Mouse (Mus musculus) gastrocnemius, postnatal 36 days (tissue): ENCODE measurements around the gene Trim80. TPM values are rescaled to one million over a fixed set of nuclear protein-coding genes. Genes with fewer than 3 reads are reported as not detected.
"Not testable (repeated sequence)": the region's sequence is repeated elsewhere in the genome, so short reads cannot be mapped to it uniquely, and the experiment has no call there.

Experiments used
- DNase-seq, 2 experiments: peaks; one replicate each; pipeline ENCODE4 v3.0.0; 2022
- intact Hi-C: fragments of 180-260 bp; cut with DNase I; formaldehyde crosslinking; loops from one replicate; pipeline ENCODE4 v1.15.1; 2025
- microRNA-seq, 2 experiments: library from miRNA; unstranded; fragments of <30 nt; microRNA quantifications; one replicate each; pipeline ENCODE4 v1.2.0; 2021
- total RNA-seq, 2 experiments: library from RNA; stranded (reverse); gene quantifications; 2 replicates each; pipeline ENCODE4 v1.2.3; 2021

Trim80 gene
- total RNA-seq, 2 experiments from 2014 or later, result not detected

DNA sequence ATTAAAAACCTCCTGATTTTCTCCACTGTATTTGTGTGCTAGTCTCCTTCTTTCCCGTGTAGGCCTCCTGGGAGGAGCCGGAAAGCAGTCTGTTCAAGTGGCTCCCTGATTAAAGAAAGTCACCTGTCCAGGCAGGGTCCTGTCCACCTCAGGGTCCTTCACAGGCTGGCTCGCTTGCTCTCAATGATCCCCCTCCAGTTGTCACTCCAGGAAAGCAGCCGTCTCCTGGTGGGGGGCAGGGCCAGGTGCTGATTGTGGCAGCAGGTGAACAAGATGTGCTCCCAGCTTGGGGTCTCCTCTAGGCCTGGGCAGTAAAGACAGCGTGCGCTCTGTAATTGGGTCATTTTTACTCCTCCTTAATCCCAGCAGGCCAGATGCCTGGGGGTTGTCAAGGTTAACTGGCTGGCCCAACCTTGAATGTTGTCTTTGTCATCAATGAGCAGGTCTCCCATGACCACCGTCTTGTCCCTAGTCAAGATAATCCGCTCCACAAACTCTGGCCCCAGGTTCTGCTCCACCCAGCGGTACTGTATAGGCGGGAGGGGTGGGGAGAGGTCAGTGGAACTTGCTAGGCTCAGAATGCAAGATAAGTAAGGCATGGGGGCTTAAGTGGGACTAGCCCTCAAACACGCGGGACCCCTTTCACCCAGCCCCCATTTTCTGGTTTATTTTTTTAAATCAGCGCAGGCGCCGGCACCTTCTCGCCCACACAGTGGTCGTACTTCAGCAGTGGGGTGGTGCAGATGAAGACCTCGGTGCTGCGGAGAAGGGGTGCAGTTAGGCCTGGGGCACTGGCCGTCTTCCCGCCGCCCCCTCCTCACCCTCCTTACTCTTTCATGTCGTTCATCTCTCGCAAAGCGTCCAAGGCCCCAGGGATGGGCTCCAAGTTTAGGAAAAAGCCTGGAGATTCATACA lies 50.4 kb downstream of the Trim80 start:
- intact Hi-C loops, result no loop called here
- DNase-seq, result no peak

DNA sequence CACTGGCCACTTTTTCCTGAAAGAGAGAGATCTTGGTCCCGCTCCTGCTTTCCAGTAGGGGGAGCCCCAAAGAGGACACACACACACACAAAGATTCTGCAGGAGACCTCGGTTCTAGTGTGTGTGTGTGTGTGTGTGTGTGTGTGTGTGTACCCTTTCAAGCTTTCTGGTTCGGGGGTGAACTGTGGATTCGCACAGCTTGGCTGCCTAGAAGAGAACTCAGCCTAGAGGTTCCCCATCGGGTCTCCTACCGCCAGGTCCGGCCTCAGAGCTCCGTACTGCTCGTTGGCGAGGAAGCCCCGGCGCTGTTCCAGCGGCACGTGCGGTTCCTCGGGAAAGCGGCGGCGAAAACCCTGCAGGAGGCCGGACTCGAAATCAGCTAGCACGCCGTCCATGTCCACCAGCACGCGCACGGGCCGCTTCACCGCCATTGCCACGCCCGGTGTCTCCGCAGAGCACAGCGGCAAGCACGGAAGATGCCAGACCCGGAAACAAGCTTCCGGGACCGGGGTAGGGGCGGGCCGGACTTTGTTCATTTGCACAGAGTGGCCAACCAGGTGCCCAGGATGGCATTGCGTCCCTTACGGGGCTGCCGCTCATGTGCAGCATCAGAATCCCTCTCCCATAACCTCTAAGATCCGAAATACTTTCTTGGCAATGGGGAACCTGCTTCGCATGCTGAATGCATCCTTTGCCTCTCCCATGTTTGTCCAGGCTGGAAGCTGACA lies 51.2 kb downstream of the Trim80 start, which contains the start of gene Nt5c:
Nt5c (minus strand) TSS at position 507 of the 728 bp plus-strand sequence.
- intact Hi-C loops, result no loop called here
- DNase-seq, result peak; percentile 72

DNA sequence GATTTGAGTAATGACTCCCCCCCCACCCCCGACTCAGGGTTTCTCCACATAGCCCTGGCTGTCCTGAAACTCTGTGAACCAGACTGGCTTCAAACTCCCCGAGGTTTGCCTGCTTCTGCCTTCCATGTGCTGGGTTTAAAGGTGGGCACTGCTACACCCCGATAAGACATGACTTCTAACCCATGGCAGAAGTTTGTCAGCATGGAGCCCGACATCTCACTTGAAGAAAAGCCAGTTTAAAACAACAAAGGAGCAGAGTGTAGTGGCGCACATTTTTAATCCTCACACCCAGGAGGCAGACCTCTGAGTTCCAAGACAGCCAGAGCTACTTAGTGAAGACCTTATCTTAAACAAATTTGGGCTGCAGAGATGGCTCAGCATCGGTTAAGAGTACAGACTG lies 52.0 kb downstream of the Trim80 start:
- no peak for DNase-seq
- intact Hi-C loops, result no loop called here

DNA sequence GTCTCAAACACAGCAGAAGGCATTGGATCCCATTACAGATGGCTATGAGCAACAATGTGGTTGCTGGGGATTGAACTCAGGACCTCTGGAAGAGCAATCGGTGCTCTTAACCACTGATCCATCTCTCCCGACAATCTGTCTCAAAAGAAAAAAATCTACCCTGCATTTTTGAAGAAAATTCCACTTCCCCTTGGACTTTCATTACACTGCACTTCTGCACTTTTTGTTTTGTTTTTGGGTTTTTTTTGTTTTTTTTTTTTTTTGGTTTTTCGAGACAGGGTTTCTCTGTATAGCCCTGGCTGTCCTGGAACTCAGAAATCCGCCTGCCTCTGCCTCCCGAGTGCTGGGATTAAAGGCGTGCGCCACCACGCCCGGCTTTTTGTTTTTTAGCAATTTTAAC lies 56.2 kb downstream of the Trim80 start:
- intact Hi-C loops, DNase-seq: not testable (repeated sequence)

Small RNA genes lying within 50 kb of the gene (microRNA-seq; reads per million reads assigned to microRNA genes)
- 0 to 1.1 reads per million in 2 experiments for gene Mir3968

Other genes with a start within 250 kb of the Trim80 start
- not detected for gene Grin2c, start 173.3 kb upstream of the Trim80 start, total RNA-seq
- gene Fdxr, start 163.5 kb upstream of the Trim80 start, total RNA-seq, result 1 to 10 TPM; 3.6 to 4.4 TPM
- gene Fads6, start 142.9 kb upstream of the Trim80 start, total RNA-seq, result 1 to 10 TPM; 2.4 to 3.5 TPM
- gene Otop2, start 133.4 kb upstream of the Trim80 start, total RNA-seq, result not detected
- gene Ush1g, start 118.5 kb upstream of the Trim80 start, total RNA-seq, result 1 to 10 TPM in 1 of 2 experiments, under 1 TPM in 1; 0.72 to 1.3 TPM
- not detected for gene Otop3, start 105.8 kb upstream of the Trim80 start, total RNA-seq
- 1 to 10 TPM; 2.0 TPM for gene Hid1, start 72.8 kb upstream of the Trim80 start, total RNA-seq
- 1 to 10 TPM; 2.1 to 2.6 TPM for gene Cdr2l, start 58.6 kb upstream of the Trim80 start, total RNA-seq
- 10 to 100 TPM; 86.7 to 98.5 TPM for gene Mrpl58, start 36.8 kb upstream of the Trim80 start, total RNA-seq
- 100 to 1,000 TPM; 770 to 834 TPM for gene Atp5h, start 20.6 kb upstream of the Trim80 start, total RNA-seq
- 10 to 100 TPM; 12.7 to 12.9 TPM for gene Kctd2, start 20.4 kb upstream of the Trim80 start, total RNA-seq
- under 1 TPM in 1 of 2 experiments, not detected in 1; 0.61 TPM for gene Slc16a5, start 21.9 kb downstream of the Trim80 start, total RNA-seq
- gene Armc7, start 35.1 kb downstream of the Trim80 start, total RNA-seq, result 1 to 10 TPM in 1 of 2 experiments, under 1 TPM in 1; 0.89 to 1.2 TPM
- gene Nt5c, start 51.3 kb downstream of the Trim80 start, total RNA-seq, result 1 to 10 TPM; 6.5 to 9.2 TPM
- 10 to 100 TPM; 34.6 to 48.3 TPM for gene Jpt1, start 73.8 kb downstream of the Trim80 start, total RNA-seq
- gene Sumo2, start 95.7 kb downstream of the Trim80 start, total RNA-seq, result 100 to 1,000 TPM; 107 to 124 TPM
- 10 to 100 TPM; 15.8 to 20.8 TPM for gene Nup85, start 123.9 kb downstream of the Trim80 start, total RNA-seq
- gene Mrps7, start 163.4 kb downstream of the Trim80 start, total RNA-seq, result 10 to 100 TPM; 66.8 to 72.4 TPM
- gene Gga3, start 163.5 kb downstream of the Trim80 start, total RNA-seq, result 10 to 100 TPM; 12.5 to 13.0 TPM
- 10 to 100 TPM; 41.8 to 45.8 TPM for gene Mif4gd, start 172.4 kb downstream of the Trim80 start, total RNA-seq
- 10 to 100 TPM; 44.4 to 46.8 TPM for gene Slc25a19, start 187.8 kb downstream of the Trim80 start, total RNA-seq